Mouse (Mus musculus): Measurements from ENCODE around the gene Cfl1.

Cfl1 gene

DNA sequence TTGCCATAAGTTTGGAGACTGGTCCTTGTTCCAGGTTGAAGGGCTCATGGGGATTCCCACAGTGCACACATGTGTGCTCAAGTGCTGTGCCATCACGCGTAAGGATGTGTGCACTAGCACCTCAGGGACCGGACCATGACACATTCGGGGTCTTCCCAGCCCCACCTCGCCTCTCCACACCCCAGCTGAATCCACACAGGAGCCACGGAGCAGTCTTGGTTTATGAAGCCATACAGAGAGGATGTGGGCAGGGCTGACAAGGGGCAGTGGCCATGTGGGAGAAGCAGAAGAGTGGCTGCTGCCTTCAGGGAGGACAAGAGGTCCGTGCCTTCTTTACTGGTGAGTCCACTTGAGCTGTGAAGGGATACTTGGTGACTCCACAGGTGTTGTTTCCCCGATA lies 25.2 kb upstream of the Cfl1 start:
- DNase-seq (ENCODE audit: low spot score in 2 of 2) = no peak

- peak; percentile 57 to 70 for DNase-seq (ENCODE audit: low spot score in 2 of 2)
These were observed 23.2 kb upstream of the Cfl1 start for GRCm38 (mm10) chr19:5466916-5467500.

DNA sequence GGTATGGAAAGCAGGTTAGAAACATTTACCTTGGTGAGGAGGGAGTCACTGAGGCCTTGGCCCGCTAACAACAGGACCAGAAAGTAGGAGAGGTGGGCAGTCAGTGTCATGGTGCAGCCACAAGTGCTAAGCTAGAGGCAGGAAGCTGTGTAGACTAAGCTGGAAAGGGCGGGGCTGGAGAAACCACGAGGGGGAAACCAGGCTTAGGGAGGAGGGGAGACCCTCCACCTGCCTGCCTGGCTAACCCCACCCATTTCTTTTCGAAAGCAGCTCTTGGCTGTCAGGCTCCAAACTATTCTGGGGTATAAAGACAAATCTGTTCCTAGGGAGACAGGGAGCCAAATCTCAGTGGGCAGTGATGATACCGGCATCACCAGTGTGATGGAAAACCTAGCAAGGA lies 21.9 kb upstream of the Cfl1 start, which contains the start of gene Ctsw:
Gene Ctsw, minus strand, starts transcription at position 134 of the 400 bp plus-strand sequence.
- peak; percentile 60 to 65 for DNase-seq (ENCODE audit: low spot score in 2 of 2)

- no peak for DNase-seq (ENCODE audit: low spot score in 2 of 2)
These were observed 18.4 kb upstream of the Cfl1 start for GRCm38 (mm10) chr19:5471846-5472245.

- DNase-seq (ENCODE audit: low spot score in 2 of 2) = no peak
These were observed 17.4 kb upstream of the Cfl1 start for GRCm38 (mm10) chr19:5472857-5473256.

- no peak for DNase-seq (ENCODE audit: low spot score in 2 of 2)
These were observed 16.5 kb upstream of the Cfl1 start, which contains the start of gene Efemp2 for GRCm38 (mm10) chr19:5473720-5474119. Gene Efemp2 (plus strand): TSS chr19:5473954.

DNA sequence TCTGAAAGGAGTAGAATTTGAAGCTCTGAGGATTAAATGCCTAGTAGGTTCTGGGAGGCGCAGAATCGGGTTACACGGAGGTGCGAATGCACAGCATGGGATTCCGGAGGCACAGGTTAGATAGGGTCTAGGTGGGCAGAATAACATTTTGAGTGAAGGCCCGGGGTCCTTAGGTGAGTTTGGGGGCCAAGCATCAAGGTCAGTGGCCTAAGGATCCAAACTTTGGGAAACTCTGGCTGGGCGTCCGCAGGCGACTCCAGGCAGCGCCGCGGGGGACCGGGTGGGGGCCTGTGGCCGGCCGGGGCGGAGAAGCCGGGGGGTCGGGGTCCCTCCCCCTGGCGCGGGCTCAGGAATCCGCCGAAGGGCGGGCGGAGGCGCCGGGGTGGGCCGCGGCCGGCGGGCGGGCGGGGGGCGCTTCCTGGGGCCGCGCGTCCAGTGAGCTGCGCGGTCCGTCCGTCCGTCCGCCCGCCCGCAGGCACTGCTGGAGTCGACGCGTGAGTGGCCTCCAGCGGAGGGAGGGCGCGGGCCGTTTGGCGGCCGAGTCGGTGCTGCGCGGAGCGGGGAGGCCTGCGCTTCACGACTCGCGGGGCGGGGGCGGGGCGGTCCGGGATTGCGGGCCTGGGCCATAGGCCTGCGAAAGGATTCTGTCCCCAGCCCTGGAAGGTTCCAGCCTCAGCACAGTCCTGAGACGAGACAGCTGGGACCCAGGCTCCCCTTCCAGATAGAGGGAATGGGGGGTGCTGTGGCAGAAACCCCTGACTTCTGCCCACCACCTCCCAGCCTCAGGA lies 15.8 kb upstream of the Cfl1 start:
- DNase-seq (ENCODE audit: low spot score in 2 of 2) = no peak

DNA sequence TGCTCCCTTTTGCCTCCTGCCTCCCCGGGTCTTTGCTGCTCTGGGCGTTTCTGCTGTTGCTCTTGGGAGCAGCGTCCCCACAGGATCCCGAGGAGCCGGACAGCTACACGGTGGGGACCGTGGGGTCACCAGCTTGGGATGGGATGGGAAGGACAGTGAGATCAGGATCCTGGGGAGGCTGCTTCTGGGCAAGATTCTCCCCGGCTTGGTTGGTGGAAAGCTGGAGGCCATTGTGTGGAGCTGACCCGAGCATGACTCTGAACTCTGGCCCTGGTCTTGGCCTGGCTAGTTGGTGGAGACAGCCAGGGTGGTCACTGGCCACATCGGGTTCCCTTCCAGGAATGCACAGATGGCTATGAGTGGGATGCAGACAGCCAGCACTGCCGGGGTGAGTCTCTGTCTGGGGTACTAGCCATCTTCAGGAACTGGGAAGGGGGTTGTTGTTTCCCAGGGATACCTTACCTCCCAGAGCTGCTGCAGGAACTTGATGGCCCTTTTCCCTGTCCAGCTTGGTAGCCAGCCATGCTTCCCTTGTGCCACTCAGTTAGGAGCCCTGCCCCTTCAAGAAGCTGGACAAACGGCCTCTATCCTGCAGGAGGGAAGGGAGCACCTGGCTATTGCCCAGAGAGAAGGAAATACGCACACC lies 15.1 kb upstream of the Cfl1 start:
- DNase-seq (ENCODE audit: low spot score in 2 of 2) = no peak

- no peak for DNase-seq (ENCODE audit: low spot score in 2 of 2)
These were observed 13.1 kb upstream of the Cfl1 start for GRCm38 (mm10) chr19:5477004-5477667.

DNA sequence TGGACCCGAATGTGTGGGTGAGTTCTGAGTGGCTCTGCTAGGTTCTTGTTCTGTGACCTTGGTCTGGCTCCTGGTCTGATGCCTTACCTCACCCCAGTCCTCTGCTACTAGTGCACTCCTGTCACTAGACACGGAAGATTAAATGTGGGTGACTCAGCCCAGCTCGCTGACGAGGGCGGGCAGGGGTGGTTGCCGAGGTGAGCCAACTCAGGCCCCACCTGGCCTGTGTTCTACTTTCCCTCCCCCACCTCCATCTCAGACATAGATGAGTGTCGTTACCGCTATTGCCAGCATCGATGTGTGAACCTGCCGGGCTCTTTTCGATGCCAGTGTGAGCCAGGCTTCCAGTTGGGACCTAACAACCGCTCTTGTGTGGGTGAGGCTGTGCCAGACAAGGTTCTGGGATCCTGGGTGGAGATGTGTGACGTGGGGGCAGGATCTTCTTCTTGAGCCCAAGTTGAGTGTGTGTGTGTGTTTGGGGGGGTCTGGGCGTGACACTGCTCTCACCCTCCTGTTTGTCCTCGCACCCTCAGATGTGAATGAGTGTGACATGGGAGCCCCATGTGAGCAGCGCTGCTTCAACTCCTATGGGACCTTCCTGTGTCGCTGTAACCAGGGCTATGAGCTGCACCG lies 12.5 kb upstream of the Cfl1 start:
- DNase-seq (ENCODE audit: low spot score in 2 of 2) = no peak

- no peak for DNase-seq (ENCODE audit: low spot score in 2 of 2)
These were observed 10.2 kb upstream of the Cfl1 start for GRCm38 (mm10) chr19:5480016-5480415.

DNA sequence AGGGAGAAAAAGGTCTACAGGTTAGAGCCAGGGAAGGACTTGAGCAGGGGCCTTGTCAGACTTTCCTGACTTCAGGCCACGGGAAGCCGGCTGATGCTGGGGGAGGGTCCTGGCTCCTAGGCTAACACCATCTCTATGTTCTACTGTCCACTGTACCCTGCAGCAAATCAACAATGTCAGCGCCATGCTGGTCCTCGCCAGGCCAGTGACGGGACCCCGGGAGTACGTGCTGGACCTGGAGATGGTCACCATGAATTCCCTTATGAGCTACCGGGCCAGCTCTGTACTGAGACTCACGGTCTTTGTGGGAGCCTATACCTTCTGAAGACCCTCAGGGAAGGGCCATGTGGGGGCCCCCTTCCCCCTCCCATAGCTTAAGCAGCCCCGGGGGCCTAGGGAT lies 8.9 kb upstream of the Cfl1 start:
- DNase-seq (ENCODE audit: low spot score in 2 of 2) = no peak

- no peak for DNase-seq (ENCODE audit: low spot score in 2 of 2)
These were observed 6.6 kb upstream of the Cfl1 start for GRCm38 (mm10) chr19:5483386-5484359.

DNA sequence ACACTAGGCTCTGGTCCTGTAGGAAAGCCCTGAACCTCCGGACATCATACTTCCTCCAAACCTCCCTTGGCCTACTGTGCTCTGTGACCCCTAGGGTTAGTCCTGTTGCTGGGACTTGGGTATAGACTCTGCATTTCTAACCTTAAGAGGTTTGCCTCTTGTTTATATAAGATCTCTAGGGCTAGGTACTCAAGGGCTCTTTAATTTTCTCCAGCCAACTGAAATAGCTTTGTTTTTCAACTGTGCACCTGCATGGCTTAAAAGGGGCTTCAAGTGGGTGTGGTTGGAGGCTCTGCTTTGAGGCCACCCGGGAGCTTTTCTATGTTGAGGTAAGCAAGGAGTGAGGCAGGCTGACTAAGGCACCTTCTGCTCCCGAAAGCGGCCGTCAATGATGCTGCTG lies 5.8 kb upstream of the Cfl1 start:
- no peak for DNase-seq (ENCODE audit: low spot score in 2 of 2)

- no peak for DNase-seq (ENCODE audit: low spot score in 2 of 2)
These were observed 4.9 kb upstream of the Cfl1 start for GRCm38 (mm10) chr19:5485371-5485770.

GRCm38 (mm10) chr19:5485821-5486220 lies 4.4 kb upstream of the Cfl1 start:
- no peak for DNase-seq (ENCODE audit: low spot score in 2 of 2)

DNA sequence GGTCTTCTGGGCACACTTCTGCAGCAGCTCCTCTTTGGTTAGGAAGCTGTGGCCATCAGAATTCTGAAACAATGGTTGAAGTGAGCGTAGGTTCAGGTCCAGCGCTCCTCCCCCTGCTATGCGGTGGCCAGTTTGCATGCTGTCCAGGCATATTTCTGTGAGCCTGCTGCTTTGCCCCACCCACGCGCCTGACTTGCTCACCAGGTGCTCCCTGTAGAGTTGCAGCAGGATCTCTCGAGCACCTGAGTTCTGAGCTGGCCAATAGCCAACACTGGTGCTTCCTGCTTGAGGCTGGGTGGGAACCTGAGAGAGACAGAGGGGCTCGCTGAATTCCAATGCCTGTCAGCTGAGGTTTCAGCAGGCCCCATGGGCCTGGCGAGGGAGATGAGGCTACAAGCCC lies 4.0 kb upstream of the Cfl1 start:
- DNase-seq (ENCODE audit: low spot score in 2 of 2) = no peak

- no peak for DNase-seq (ENCODE audit: low spot score in 2 of 2)
These were observed 3.5 kb upstream of the Cfl1 start for GRCm38 (mm10) chr19:5486771-5487170.

GRCm38 (mm10) chr19:5487768-5488550 lies 2.3 kb upstream of the Cfl1 start, which contains the start of gene Mus81:
Gene Mus81 (minus strand): TSS chr19:5488402.
- peak; percentile 97 for DNase-seq (ENCODE audit: low spot score in 2 of 2)
